Mouse (Mus musculus) lung, embryonic 16.5 days (tissue): ENCODE measurements around the gene Sclt1. TPM values are rescaled to one million over a fixed set of nuclear protein-coding genes. Genes with fewer than 3 reads are reported as not detected.
A peak's percentile ranks its signal among the peaks of the same experiment; 100 is the strongest.

Source experiments
- ATAC-seq: fragments of 200-750 bp; cut with Nextera tagmentation; 2 replicates; pipeline ENCODE4 v1.8.0; 2017; ENCODE audit warnings: low read depth, mild to moderate bottlenecking, moderate library complexity
- H3K27ac ChIP-seq: fragments of 300-500 bp; sonication (generic); 2 replicates; pipeline ENCODE4 v1.5.1; 2014; ENCODE audit warnings: mild to moderate bottlenecking, control low read depth, low read length
- H3K27me3 ChIP-seq: fragments of 300-500 bp; sonication (generic); 2 replicates; pipeline ENCODE4 v1.6.1; 2014; ENCODE audit warnings: low read depth, low read length, mixed read lengths; ENCODE audit not compliant: control insufficient read depth, insufficient read depth
- H3K36me3 ChIP-seq: fragments of 300-500 bp; sonication (generic); 2 replicates; pipeline ENCODE4 v1.6.1; 2014; ENCODE audit warnings: low read length; ENCODE audit not compliant: control insufficient read depth, insufficient read depth
- H3K4me1 ChIP-seq: fragments of 300-500 bp; sonication (generic); replicated peaks from 2 replicates; pipeline ENCODE4 v1.6.1; 2014; ENCODE audit warnings: low read length, mixed read lengths; ENCODE audit not compliant: control insufficient read depth, insufficient read depth
- H3K4me2 ChIP-seq: fragments of 300-500 bp; sonication (generic); 2 replicates; pipeline ENCODE4 v1.6.1; 2014; ENCODE audit warnings: low read depth, low read length, control low read depth
- H3K4me3 ChIP-seq: fragments of 300-500 bp; sonication (generic); 2 replicates; pipeline ENCODE4 v1.5.1; 2014; ENCODE audit warnings: mild to moderate bottlenecking, low read length, control low read depth
- H3K9ac ChIP-seq: fragments of 300-500 bp; sonication (generic); 2 replicates; pipeline ENCODE4 v1.6.1; 2014; ENCODE audit warnings: low read length, control low read depth
- H3K9me3 ChIP-seq: fragments of 300-500 bp; sonication (generic); 2 replicates; pipeline ENCODE4 v1.6.1; 2016; ENCODE audit warnings: low read length; ENCODE audit not compliant: control insufficient read depth
- WGBS: fragments of 180-500 bp; shearing (Covaris S2); extraction: QIAGEN DNeasy Blood & Tissue Kit; methylation state at CpG from one replicate; pipeline ENCODE4 v1.1.7; 2014; 5-methylcytosine and 5-hydroxymethylcytosine counted together
- polyA plus RNA-seq: library from polyadenylated mRNA; unstranded; fragments of >200 nt; fragmentation: Nextera tagmentation; extraction: Ambion mirVana; gene quantifications from 2 replicates; pipeline ENCODE4 v1.2.1, GENCODE M21; 2015

Sclt1 gene
- polyA plus RNA-seq, 1 experiment from 2014 or later, result 15.5 TPM

DNA sequence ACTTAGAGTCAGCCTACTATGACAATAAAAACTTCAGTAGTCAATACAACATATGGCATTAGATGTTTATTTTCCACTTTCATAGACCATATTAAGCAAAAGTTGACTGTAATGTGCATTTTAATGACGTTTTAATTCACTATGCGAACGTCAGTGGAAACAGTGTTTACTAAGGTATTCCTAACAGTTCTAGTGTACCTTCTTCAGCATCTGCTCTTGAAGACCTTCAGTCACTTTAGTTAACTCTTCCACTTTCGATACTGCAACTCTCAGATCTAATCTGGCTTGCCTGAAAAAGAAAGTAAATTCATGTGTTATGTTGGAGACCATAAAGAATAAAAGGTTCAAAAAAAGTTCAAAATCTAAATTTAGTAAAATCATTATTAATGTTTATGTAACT is 60.2 kb downstream of the Sclt1 start:
- 86% methylated on average over 4 of the region's 4 CpGs for WGBS
- no peak overlapping the region for H3K27ac ChIP-seq
- H3K9me3 ChIP-seq, result no peaks in the 10 kb centered on the region
- H3K4me2 ChIP-seq, result no peak overlapping the region
- no peaks in the 10 kb centered on the region for H3K36me3 ChIP-seq
- H3K9ac ChIP-seq, result no peak overlapping the region
- no peaks in the 10 kb centered on the region for H3K27me3 ChIP-seq
- no peaks in the 10 kb centered on the region for H3K4me1 ChIP-seq
- no peak overlapping the region for H3K4me3 ChIP-seq
- no peak for ATAC-seq

DNA sequence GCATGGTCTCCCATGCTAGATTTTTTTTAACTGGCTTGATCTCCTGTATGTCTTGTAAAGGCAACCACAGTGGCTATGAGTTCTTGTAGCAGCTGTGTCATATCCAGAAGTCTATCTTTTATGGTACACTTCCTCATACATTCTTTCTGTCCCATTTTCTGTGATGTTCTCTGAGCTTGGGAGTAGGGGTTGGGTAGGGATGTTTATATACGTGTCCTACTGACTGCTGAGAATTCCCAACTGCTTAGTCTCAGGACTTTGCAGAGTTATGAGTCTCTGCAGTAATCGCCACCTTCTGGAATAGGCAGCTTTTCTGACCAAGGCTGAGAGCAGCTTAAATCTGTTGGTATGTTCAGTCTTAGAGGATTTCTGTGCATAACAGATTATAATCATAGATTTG is 65.7 kb downstream of the Sclt1 start:
- no peak overlapping the region for H3K9ac ChIP-seq
- ATAC-seq, result peak; percentile 68
- H3K27ac ChIP-seq, result no peak overlapping the region
- no peaks in the 10 kb centered on the region for H3K4me1 ChIP-seq
- no peak overlapping the region for H3K4me3 ChIP-seq
- no peaks in the 10 kb centered on the region for H3K36me3 ChIP-seq
- no peaks in the 10 kb centered on the region for H3K9me3 ChIP-seq
- no peak overlapping the region for H3K4me2 ChIP-seq
- WGBS, result 59% methylated on average over 2 of the region's 2 CpGs
- H3K27me3 ChIP-seq, result no peaks in the 10 kb centered on the region

- no peak overlapping the region for H3K4me3 ChIP-seq
- H3K9me3 ChIP-seq, result no peaks in the 10 kb centered on the region
- no peaks in the 10 kb centered on the region for H3K27me3 ChIP-seq
- H3K4me2 ChIP-seq, result no peak overlapping the region
- H3K9ac ChIP-seq, result no peak overlapping the region
- no peak overlapping the region for H3K27ac ChIP-seq
- H3K36me3 ChIP-seq, result no peaks in the 10 kb centered on the region
- no peaks in the 10 kb centered on the region for H3K4me1 ChIP-seq
- no peak for ATAC-seq
These were observed 67.5 kb downstream of the Sclt1 start for GRCm38 (mm10) chr3:41674778-41675177.

DNA sequence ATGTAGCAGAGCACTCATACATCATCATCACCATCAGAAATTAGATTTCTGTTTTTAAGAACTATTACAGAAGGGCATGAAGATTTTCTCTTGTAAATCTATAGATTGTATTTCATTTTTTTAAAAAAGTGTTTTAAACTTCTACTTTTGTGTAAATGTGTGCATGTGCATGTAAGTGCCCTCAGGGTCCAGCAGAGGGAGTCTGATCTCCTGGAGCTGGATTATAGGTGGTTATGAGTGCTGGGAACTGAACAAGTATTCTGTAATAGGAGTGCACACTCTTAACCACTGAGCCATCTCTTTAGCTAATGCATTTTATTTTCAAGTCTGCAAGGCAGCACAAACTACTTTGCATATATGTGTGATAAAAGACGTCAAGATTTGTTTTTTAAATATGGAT is 86.7 kb downstream of the Sclt1 start:
- 88% methylated on average over 1 of the region's 1 CpGs for WGBS
- peaks cover 8% of the 10 kb centered on the region for H3K36me3 ChIP-seq
- no peaks in the 10 kb centered on the region for H3K9me3 ChIP-seq
- no peak overlapping the region for H3K4me2 ChIP-seq
- H3K27me3 ChIP-seq, result no peaks in the 10 kb centered on the region
- no peak for ATAC-seq
- no peak overlapping the region for H3K9ac ChIP-seq
- H3K27ac ChIP-seq, result no peak overlapping the region
- H3K4me3 ChIP-seq, result no peak overlapping the region
- no peaks in the 10 kb centered on the region for H3K4me1 ChIP-seq

DNA sequence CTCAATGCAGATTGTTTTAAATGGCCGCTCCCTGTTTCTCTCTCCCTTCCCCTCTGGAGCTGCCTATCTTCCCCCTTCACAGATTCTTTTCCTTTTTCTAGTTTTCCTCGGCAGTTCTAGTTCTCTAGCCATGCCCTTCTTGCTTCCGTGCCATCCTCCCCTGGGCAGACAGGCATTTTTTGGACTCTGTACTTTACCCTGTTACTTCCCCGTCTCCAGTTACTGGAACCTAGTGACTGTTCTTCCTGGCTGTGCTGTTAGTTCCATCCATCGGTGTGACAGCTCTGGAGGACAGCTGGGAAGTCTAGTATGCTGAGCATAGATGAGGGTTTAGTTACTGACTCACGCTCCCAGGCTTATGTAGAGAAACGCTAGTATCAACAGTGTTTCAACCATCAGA is 121.3 kb downstream of the Sclt1 start:
- H3K36me3 ChIP-seq, result no peaks in the 10 kb centered on the region
- H3K4me3 ChIP-seq, result no peak overlapping the region
- WGBS, result 85% methylated on average over 7 of the region's 7 CpGs
- no peaks in the 10 kb centered on the region for H3K4me1 ChIP-seq
- no peak for ATAC-seq
- H3K9ac ChIP-seq, result no peak overlapping the region
- no peak overlapping the region for H3K27ac ChIP-seq
- no peaks in the 10 kb centered on the region for H3K9me3 ChIP-seq
- H3K4me2 ChIP-seq, result no peak overlapping the region
- no peaks in the 10 kb centered on the region for H3K27me3 ChIP-seq

GRCm38 (mm10) chr3:41618488-41618887 is 123.8 kb downstream of the Sclt1 start:
- Histone ChIP-seq H3K9me3 (no peaks in the 10 kb centered on the region), H3K9ac (no peak overlapping the region), H3K27ac (no peak overlapping the region), H3K27me3 (no peaks in the 10 kb centered on the region), H3K36me3 (peaks cover 3% of the 10 kb centered on the region; the same call in 1 of the 2 replicates), H3K4me3 (no peak overlapping the region), H3K4me1 (no peaks in the 10 kb centered on the region), H3K4me2 (no peak overlapping the region)
- WGBS, result 89% methylated on average over 3 of the region's 3 CpGs
- 0 out of 2 replicates have a peak, but pooled peaks have one; percentile 23 for ATAC-seq

- H3K4me3 ChIP-seq, result no peak overlapping the region
- H3K27me3 ChIP-seq, result no peaks in the 10 kb centered on the region
- no peak for ATAC-seq
- H3K9me3 ChIP-seq, result no peaks in the 10 kb centered on the region
- H3K4me1 ChIP-seq, result no peaks in the 10 kb centered on the region
- H3K9ac ChIP-seq, result no peak overlapping the region
- H3K4me2 ChIP-seq, result no peak overlapping the region
- peaks cover 4% of the 10 kb centered on the region; the same call in 1 of the 2 replicates for H3K36me3 ChIP-seq
- 71% methylated on average over 3 of the region's 3 CpGs for whole genome bisulfite sequencing
- H3K27ac ChIP-seq, result no peak overlapping the region
These were observed 124.3 kb downstream of the Sclt1 start for GRCm38 (mm10) chr3:41618036-41618435.

GRCm38 (mm10) chr3:41614230-41614985 is 127.9 kb downstream of the Sclt1 start:
- no peak overlapping the region for H3K9ac ChIP-seq

DNA sequence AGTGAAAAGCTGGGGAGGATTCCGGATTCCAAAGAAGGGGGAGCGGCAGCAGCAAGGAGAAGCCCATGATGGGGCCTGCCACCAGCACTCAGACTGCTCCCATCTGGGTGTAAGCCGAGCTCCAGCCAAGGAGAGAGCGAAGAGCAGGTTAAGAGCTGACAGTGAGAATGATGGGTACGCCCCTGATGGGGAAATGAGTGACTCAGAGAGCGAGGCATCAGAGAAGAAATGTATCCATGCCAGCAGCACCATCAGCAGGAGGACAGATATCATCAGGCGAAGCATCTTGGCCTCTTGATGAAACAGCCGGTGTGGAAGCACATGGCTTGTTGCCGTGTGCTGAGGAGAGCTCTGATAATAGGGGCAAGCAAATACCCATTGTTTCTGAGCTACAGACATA is 128.6 kb downstream of the Sclt1 start:
- H3K9ac ChIP-seq, result no peak overlapping the region
- peaks cover 9% of the 10 kb centered on the region; the same call in 1 of the 2 replicates for H3K36me3 ChIP-seq
- 86% methylated on average over 9 of the region's 9 CpGs for WGBS
- no peaks in the 10 kb centered on the region for H3K27me3 ChIP-seq
- H3K9me3 ChIP-seq, result no peaks in the 10 kb centered on the region
- ATAC-seq, result no peak
- H3K4me3 ChIP-seq, result no peak overlapping the region
- no peak overlapping the region for H3K27ac ChIP-seq
- no peak overlapping the region for H3K4me2 ChIP-seq
- H3K4me1 ChIP-seq, result no peaks in the 10 kb centered on the region

More at GRCm38 (mm10) chr3:41614230-41614985, 127.9 kb downstream of the Sclt1 start:
- peaks cover 9% of the 10 kb centered on the region; the same call in 1 of the 2 replicates for H3K36me3 ChIP-seq
- WGBS, result 87% methylated on average over 5 of the region's 5 CpGs
- no peak for ATAC-seq
- no peak overlapping the region for H3K4me3 ChIP-seq
- no peak overlapping the region for H3K4me2 ChIP-seq
- H3K27me3 ChIP-seq, result no peaks in the 10 kb centered on the region
- no peak overlapping the region for H3K27ac ChIP-seq
- H3K4me1 ChIP-seq, result no peaks in the 10 kb centered on the region
- no peaks in the 10 kb centered on the region for H3K9me3 ChIP-seq
